Mouse (Mus musculus) intestine, postnatal 0 days (tissue): ENCODE measurements around the gene Bnip1. TPM values are rescaled to one million over a fixed set of nuclear protein-coding genes. Genes with fewer than 3 reads are reported as not detected.

ENCODE experiments used
- ATAC-seq: fragments of 200-750 bp; cut with Nextera tagmentation; 2 replicates; pipeline ENCODE4 v1.8.0; 2017; ENCODE audit warnings: mild to moderate bottlenecking, moderate TSS enrichment, moderate library complexity
- H3K27ac ChIP-seq: fragments of 300-500 bp; sonication (generic); 2 replicates; pipeline ENCODE4 v1.5.1; 2014; ENCODE audit warnings: mild to moderate bottlenecking, low read depth, low read length, moderate library complexity
- H3K27me3 ChIP-seq: fragments of 300-500 bp; sonication (generic); replicated peaks from 2 replicates; pipeline ENCODE4 v1.6.1; 2014; ENCODE audit warnings: low read length, mixed read lengths; ENCODE audit not compliant: control insufficient read depth, insufficient read depth
- H3K36me3 ChIP-seq: fragments of 300-500 bp; sonication (generic); 2 replicates; pipeline ENCODE4 v1.6.1; 2014; ENCODE audit warnings: mild to moderate bottlenecking, moderate library complexity; ENCODE audit not compliant: control insufficient read depth, insufficient read depth
- H3K4me1 ChIP-seq: fragments of 300-500 bp; sonication (generic); replicated peaks from 2 replicates; pipeline ENCODE4 v1.6.1; 2014; ENCODE audit warnings: antibody characterized with exemption, low read length, mixed read lengths; ENCODE audit not compliant: control insufficient read depth, insufficient read depth
- H3K4me2 ChIP-seq: fragments of 300-500 bp; sonication (generic); replicated peaks from 2 replicates; pipeline ENCODE4 v1.6.1; 2014; ENCODE audit warnings: low read depth, mild to moderate bottlenecking, moderate library complexity
- H3K4me3 ChIP-seq: fragments of 300-500 bp; sonication (generic); 2 replicates; pipeline ENCODE4 v1.5.1; 2014; ENCODE audit warnings: low read depth, low read length
- H3K9ac ChIP-seq: fragments of 300-500 bp; sonication (generic); 2 replicates; pipeline ENCODE4 v1.6.1; 2014; ENCODE audit warnings: mild to moderate bottlenecking, low read depth, low read length
- H3K9me3 ChIP-seq: fragments of 300-500 bp; sonication (generic); 2 replicates; pipeline ENCODE4 v1.6.1; 2016; ENCODE audit warnings: mixed run types; ENCODE audit not compliant: control insufficient read depth
- CTCF ChIP-seq: sonication (generic); IDR thresholded peaks from 2 replicates; pipeline ENCODE4 v1.5.1; 2016; ENCODE audit warnings: low read depth, mild to moderate bottlenecking, control low read depth, antibody characterized with exemption, moderate library complexity
- WGBS: fragments of 180-500 bp; shearing (Covaris S2); extraction: QIAGEN DNeasy Blood & Tissue Kit; methylation state at CpG from one replicate; pipeline ENCODE4 v1.1.7; 2014; 5-methylcytosine and 5-hydroxymethylcytosine counted together
- polyA plus RNA-seq: library from polyadenylated mRNA; unstranded; fragments of >200 nt; fragmentation: Nextera tagmentation; extraction: Ambion mirVana; gene quantifications from 2 replicates; pipeline ENCODE4 v1.2.1, GENCODE M21; 2015

The Bnip1 gene
- polyA plus RNA-seq, 1 experiment from 2014 or later = 30.7 TPM

GRCm38 (mm10) chr17:26781610-26782043 lies 761 bp downstream of the Bnip1 start:
- H3K4me3 ChIP-seq = peak overlapping the region; percentile 72
- peak; percentile 77 for ATAC-seq
- H3K27ac ChIP-seq = peak overlapping the region; percentile 93
- H3K27me3 ChIP-seq = no peaks in the 10 kb centered on the region
- H3K36me3 ChIP-seq = peaks cover 36% of the 10 kb centered on the region
- H3K9me3 ChIP-seq = no peaks in the 10 kb centered on the region
- H3K4me2 ChIP-seq = peak overlapping the region; percentile 75
- no peak for TF ChIP-seq CTCF
- WGBS = 7% methylated on average over 5 of the region's 5 CpGs
- H3K9ac ChIP-seq = peak overlapping the region; percentile 75
- no peaks in the 10 kb centered on the region for H3K4me1 ChIP-seq

- 92% methylated on average over 8 of the region's 8 CpGs for WGBS
- H3K9ac ChIP-seq = no peak overlapping the region
- TF ChIP-seq CTCF = no peak
- ATAC-seq = no peak
- no peaks in the 10 kb centered on the region for H3K27me3 ChIP-seq
- no peak overlapping the region for H3K27ac ChIP-seq
- no peak overlapping the region for H3K4me2 ChIP-seq
- no peaks in the 10 kb centered on the region for H3K4me1 ChIP-seq
- H3K9me3 ChIP-seq = no peaks in the 10 kb centered on the region
- H3K4me3 ChIP-seq = no peak overlapping the region
- peaks cover 60% of the 10 kb centered on the region for H3K36me3 ChIP-seq
Observed at GRCm38 (mm10) chr17:26784525-26784924, 3.7 kb downstream of the Bnip1 start.

- no peak for ATAC-seq
- Histone ChIP-seq H3K4me3 (no peak overlapping the region), H3K27ac (no peak overlapping the region), H3K27me3 (no peaks in the 10 kb centered on the region), H3K36me3 (peaks cover 79% of the 10 kb centered on the region), H3K9me3 (no peaks in the 10 kb centered on the region), H3K9ac (no peak overlapping the region), H3K4me1 (no peaks in the 10 kb centered on the region), H3K4me2 (no peak overlapping the region)
- WGBS = 75% methylated on average over 7 of the region's 7 CpGs
- TF ChIP-seq CTCF = no peak
Observed at GRCm38 (mm10) chr17:26786586-26786985, 5.7 kb downstream of the Bnip1 start.

GRCm38 (mm10) chr17:26788986-26789385 lies 8.1 kb downstream of the Bnip1 start:
- Histone ChIP-seq H3K9ac (no peak overlapping the region), H3K9me3 (no peaks in the 10 kb centered on the region), H3K36me3 (peaks cover 84% of the 10 kb centered on the region), H3K4me1 (no peaks in the 10 kb centered on the region), H3K27me3 (no peaks in the 10 kb centered on the region), H3K4me2 (no peak overlapping the region), H3K27ac (no peak overlapping the region), H3K4me3 (no peak overlapping the region)
- no peak for TF ChIP-seq CTCF
- 95% methylated on average over 8 of the region's 8 CpGs for WGBS
- no peak for ATAC-seq

GRCm38 (mm10) chr17:26789460-26790268 lies 8.8 kb downstream of the Bnip1 start:
- TF ChIP-seq CTCF = no peak
- no peaks in the 10 kb centered on the region for H3K4me1 ChIP-seq
- ATAC-seq = no peak
- H3K9me3 ChIP-seq = no peaks in the 10 kb centered on the region
- no peak overlapping the region for H3K27ac ChIP-seq
- 92% methylated on average over 8 of the region's 8 CpGs for WGBS
- no peaks in the 10 kb centered on the region for H3K27me3 ChIP-seq
- H3K4me3 ChIP-seq = no peak overlapping the region
- no peak overlapping the region for H3K9ac ChIP-seq
- H3K4me2 ChIP-seq = no peak overlapping the region
- H3K36me3 ChIP-seq = peaks cover 77% of the 10 kb centered on the region

GRCm38 (mm10) chr17:26790269-26791214 lies 9.7 kb downstream of the Bnip1 start:
- no peak overlapping the region for H3K27ac ChIP-seq
- H3K4me1 ChIP-seq = no peaks in the 10 kb centered on the region
- ATAC-seq = no peak
- H3K36me3 ChIP-seq = peaks cover 69% of the 10 kb centered on the region
- H3K9ac ChIP-seq = no peak overlapping the region
- H3K27me3 ChIP-seq = no peaks in the 10 kb centered on the region
- H3K4me2 ChIP-seq = no peak overlapping the region
- H3K9me3 ChIP-seq = no peaks in the 10 kb centered on the region
- H3K4me3 ChIP-seq = no peak overlapping the region
- no peak for TF ChIP-seq CTCF
- 92% methylated on average over 11 of the region's 11 CpGs for WGBS
